Mouse (Mus musculus) kidney, adult 2 months (tissue): Measurements from ENCODE around the gene Gm19684.
"Not testable (repeated sequence)": the region's sequence is repeated elsewhere in the genome, so short reads cannot be mapped to it uniquely, and the experiment has no call there.

Experiments used
- CTCF ChIP-seq: fragments of 200-500 bp; conservative IDR thresholded peaks from 2 replicates; pipeline ENCODE4 v1.5.1; 2011; ENCODE audit warnings: low read depth, mild to moderate bottlenecking, control low read depth, low read length, moderate library complexity, mixed read lengths; ENCODE audit not compliant: insufficient read depth, insufficient read length
- POLR2A ChIP-seq: fragments of 200-500 bp; IDR thresholded peaks from one replicate; pipeline ENCODE4 v1.6.1; 2011; ENCODE audit warnings: low read depth, low read length, control low read depth

DNA sequence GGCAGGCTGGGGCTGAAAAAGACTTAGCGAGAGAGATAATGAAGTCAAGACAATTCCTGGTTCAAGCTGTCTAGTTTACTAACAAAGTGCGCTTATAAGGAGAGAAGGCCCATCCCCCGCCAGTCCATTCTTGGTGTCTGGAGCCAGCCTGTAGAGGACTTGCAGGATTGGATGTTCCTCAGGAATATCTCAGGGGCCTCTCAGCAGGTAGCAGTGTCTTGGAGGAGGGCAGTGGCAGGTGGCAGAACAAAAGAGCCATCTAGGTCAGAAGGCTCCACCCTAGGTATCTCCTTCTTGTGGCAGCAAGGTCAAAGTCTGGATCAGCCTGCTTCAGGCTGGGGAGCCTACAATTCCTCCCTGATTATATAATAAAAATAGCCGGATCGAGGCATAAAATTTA lies 27.0 kb downstream of the Gm19684 start:
- TF ChIP-seq POLR2A, CTCF: not testable (repeated sequence)
